Mouse (Mus musculus) skeletal muscle tissue, postnatal 0 days (tissue): ENCODE results near the gene Syngr1. TPM values are rescaled to one million over a fixed set of nuclear protein-coding genes. Genes with fewer than 3 reads are reported as not detected.

Experiments used
- microRNA-seq, 2 experiments: library from miRNA; unstranded; fragments of <30 nt; microRNA quantifications; one replicate each; pipeline ENCODE4; 2016
- polyA plus RNA-seq: library from polyadenylated mRNA; unstranded; fragments of >200 nt; fragmentation: Nextera tagmentation; extraction: Ambion mirVana; gene quantifications from 2 replicates; pipeline ENCODE4 v1.2.1, GENCODE M21; 2015

The Syngr1 gene
- polyA plus RNA-seq = 11.7 and 12.5 TPM in 2 replicates

GRCm38 (mm10) chr15:80091121-80091955 lies at the start of gene Syngr1, which contains the start of gene Rpl3:
Syngr1 (plus strand) TSS chr15:80091334.
Rpl3 (minus strand) TSS chr15:80091868.

DNA sequence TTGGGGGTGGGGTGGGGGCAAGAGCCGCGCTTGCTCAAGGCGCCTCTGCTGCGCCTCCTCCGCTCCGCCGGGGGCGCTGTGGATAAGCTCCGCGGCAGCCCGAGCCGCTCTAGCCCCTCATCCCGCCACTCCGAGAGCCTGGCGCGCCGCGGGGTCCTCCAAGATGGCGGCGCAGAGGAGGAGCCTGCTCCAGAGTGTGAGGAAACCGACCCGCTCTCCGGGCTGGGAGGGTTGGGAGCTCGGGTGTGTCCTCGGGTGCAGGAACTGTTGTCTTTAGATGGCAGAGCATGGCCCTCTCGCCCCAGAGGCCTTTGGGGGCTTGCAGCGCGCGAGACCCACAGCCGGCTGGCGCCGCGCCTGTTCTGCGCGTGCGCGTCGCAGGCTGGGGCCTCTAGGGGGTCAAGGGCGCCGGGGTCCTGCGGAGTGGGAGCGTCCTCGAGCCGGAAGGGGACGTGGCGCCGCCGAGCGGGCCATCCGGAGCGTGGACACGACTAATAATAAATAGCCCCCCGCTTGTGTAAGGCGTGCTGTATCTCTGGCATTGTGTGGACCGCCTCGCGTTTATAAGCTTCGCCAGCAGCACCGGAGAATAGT lies 42.0 kb downstream of the Syngr1 start, which contains the start of gene Tab1:
Gene Tab1 (plus strand): TSS at position 135 of the 594 bp plus-strand sequence.

Small RNAs within 50 kb of the gene (microRNA-seq; reads per million reads assigned to microRNA genes)
- 13.1 to 31.4 reads per million in 2 experiments for gene Snord43

Other genes with a start within 250 kb of the Syngr1 start
- gene Apobec3, start 199.7 kb upstream of the Syngr1 start, polyA plus RNA-seq = 7.5 and 8.2 TPM in 2 replicates
- gene Cbx7, start 120.2 kb upstream of the Syngr1 start, polyA plus RNA-seq = 0.60 and 0.94 TPM in 2 replicates
- gene Pdgfb, start 76.4 kb upstream of the Syngr1 start, polyA plus RNA-seq = 5.7 and 6.3 TPM in 2 replicates
- 456 and 470 TPM in 2 replicates for gene Rpl3, start 534 bp downstream of the Syngr1 start, polyA plus RNA-seq
- 15.7 and 16.6 TPM in 2 replicates for gene Tab1, start 41.8 kb downstream of the Syngr1 start, polyA plus RNA-seq
- gene Mgat3, start 82.4 kb downstream of the Syngr1 start, polyA plus RNA-seq = 0.37 and 0.54 TPM in 2 replicates
- gene Mief1, start 142.7 kb downstream of the Syngr1 start, polyA plus RNA-seq = 16.4 and 16.9 TPM in 2 replicates
- not detected in 2 replicates for gene AC140267.1, start 144.5 kb downstream of the Syngr1 start, polyA plus RNA-seq
- gene Atf4, start 163.8 kb downstream of the Syngr1 start, polyA plus RNA-seq = 80.7 and 91.4 TPM in 2 replicates
- gene Rps19bp1, start 173.0 kb downstream of the Syngr1 start, polyA plus RNA-seq = 36.2 and 38.9 TPM in 2 replicates
- gene Cacna1i, start 195.9 kb downstream of the Syngr1 start, polyA plus RNA-seq = 0.01 TPM in 1 of 2 replicates, not detected in the other